Mouse (Mus musculus) cerebellum, adult 11-12 months (tissue): ENCODE measurements around the gene Prkci.
A peak's percentile ranks its signal among the peaks of the same experiment; 100 is the strongest.

Source experiments
- DNase-seq: peaks from one replicate; pipeline ENCODE4 v3.0.0; 2022

Gene Prkci

GRCm38 (mm10) chr3:31049087-31049486 lies 53.5 kb downstream of the Prkci start:
- DNase-seq: no peak

GRCm38 (mm10) chr3:31050375-31050774 lies 54.8 kb downstream of the Prkci start:
- no peak for DNase-seq

- DNase-seq: no peak
Observed at GRCm38 (mm10) chr3:31051730-31052129, 56.2 kb downstream of the Prkci start.

GRCm38 (mm10) chr3:31053191-31053590 lies 57.6 kb downstream of the Prkci start:
- DNase-seq: no peak

- DNase-seq: no peak
Observed at GRCm38 (mm10) chr3:31054888-31055287, 59.3 kb downstream of the Prkci start.

- peak; percentile 18 for DNase-seq
Observed at GRCm38 (mm10) chr3:31056047-31056650, 60.6 kb downstream of the Prkci start.

GRCm38 (mm10) chr3:31056651-31057627 lies 61.4 kb downstream of the Prkci start:
- peak; percentile 62 for DNase-seq

- no peak for DNase-seq
Observed at GRCm38 (mm10) chr3:31060745-31061102, 65.2 kb downstream of the Prkci start.

- no peak for DNase-seq
Observed at GRCm38 (mm10) chr3:31061103-31061785, 65.7 kb downstream of the Prkci start.

GRCm38 (mm10) chr3:31061786-31062120 lies 66.2 kb downstream of the Prkci start:
- no peak for DNase-seq

GRCm38 (mm10) chr3:31062325-31062724 lies 66.8 kb downstream of the Prkci start:
- DNase-seq: no peak

- DNase-seq: no peak
Observed at GRCm38 (mm10) chr3:31068482-31068881, 72.9 kb downstream of the Prkci start.

GRCm38 (mm10) chr3:31071804-31072203 lies 76.3 kb downstream of the Prkci start:
- DNase-seq: no peak

GRCm38 (mm10) chr3:31075808-31076207 lies 80.3 kb downstream of the Prkci start:
- no peak for DNase-seq

- DNase-seq: no peak
Observed at GRCm38 (mm10) chr3:31077068-31077703, 81.6 kb downstream of the Prkci start.

GRCm38 (mm10) chr3:31079450-31079849 lies 83.9 kb downstream of the Prkci start:
- no peak for DNase-seq

GRCm38 (mm10) chr3:31080791-31081502 lies 85.4 kb downstream of the Prkci start:
- DNase-seq: no peak

- no peak for DNase-seq
Observed at GRCm38 (mm10) chr3:31082838-31083506, 87.4 kb downstream of the Prkci start.

- DNase-seq: no peak
Observed at GRCm38 (mm10) chr3:31083507-31084245, 88.1 kb downstream of the Prkci start.

GRCm38 (mm10) chr3:31085000-31085399 lies 89.5 kb downstream of the Prkci start:
- no peak for DNase-seq
